Mouse (Mus musculus): ENCODE measurements around the gene Rsph1.

- TF ChIP-seq POLR2A (IDR thresholded peaks at IDR 0.05; ENCODE audit: insufficient read length, low read depth): no peak
- no peak for TF ChIP-seq CEBPB (IDR thresholded peaks at IDR 0.05; ENCODE audit: insufficient read depth, poor library complexity, severe bottlenecking)
- no peak for TF ChIP-seq TCF3 (IDR thresholded peaks at IDR 0.05; ENCODE audit: insufficient read length, low read depth)
- TF ChIP-seq POLR2AphosphoS2 (IDR thresholded peaks at IDR 0.05; ENCODE audit: insufficient read length, low read depth): no peak
- TF ChIP-seq MYOD1 (IDR thresholded peaks at IDR 0.05; ENCODE audit: control insufficient read depth in 1 of 3, insufficient read length in 2 of 3, low read depth in 2 of 3): no peak
- TF ChIP-seq MAX (IDR thresholded peaks at IDR 0.05; ENCODE audit: low read depth): no peak
- TF ChIP-seq USF1 (IDR thresholded peaks at IDR 0.05; ENCODE audit: low read depth): no peak
These were observed 31.2 kb upstream of the Rsph1 start for GRCm38 (mm10) chr17:31308291-31308816.
